Comparison of ENCODE assay signal across 21 mouse cellular contexts in genomic region chr16:43694104-43694503, GRCm38 (mm10). TPM values are rescaled to one million over a fixed set of nuclear protein-coding genes. Genes with fewer than 3 reads are reported as not detected.
"Had no signal": no experiment of that assay in that cellular context is flagged by ENCODE, and none has a peak within 500 bp of the region (broad histone marks: within the 10 kb centered on the region; RNA-seq: fewer than 3 reads in every experiment).

No protein-coding gene starts in this region.

- H3K4me3 ChIP-seq: layer of hippocampus, adult 2 months; limb, embryonic 13.5 days; midbrain, embryonic 12.5 days; neural tube, embryonic 15.5 days had no signal

- H3K4me2 ChIP-seq: limb, embryonic 13.5 days; midbrain, embryonic 12.5 days; neural tube, embryonic 15.5 days had no signal

- DNase-seq: kidney, adult 9 months; kidney, postnatal 10 days; kidney, postnatal 4 days; left cerebral cortex, postnatal 4 days; lung, adult 18-20 months; right cerebral cortex, adult 18-20 months; right cerebral cortex, postnatal 25 days; thymus, postnatal 36 days had no signal

- H3K27me3 ChIP-seq: limb, embryonic 13.5 days; midbrain, embryonic 12.5 days; neural tube, embryonic 15.5 days had no signal

- ATAC-seq: midbrain, embryonic 16.5 days had no signal

- H3K9ac ChIP-seq: limb, embryonic 13.5 days; liver, embryonic 14.5 days; midbrain, embryonic 12.5 days; neural tube, embryonic 15.5 days had no signal

- H3K4me1 ChIP-seq: limb, embryonic 13.5 days; midbrain, embryonic 12.5 days; neural tube, embryonic 15.5 days had no signal

- H3K9me3 ChIP-seq: limb, embryonic 13.5 days; midbrain, embryonic 12.5 days; neural tube, embryonic 15.5 days had no signal

- H3K36me3 ChIP-seq: limb, embryonic 13.5 days; midbrain, embryonic 12.5 days; neural tube, embryonic 15.5 days had no signal

- H3K27ac ChIP-seq: layer of hippocampus, adult 2 months; limb, embryonic 13.5 days; liver, embryonic 14.5 days; midbrain, embryonic 12.5 days; neural tube, embryonic 15.5 days had no signal

RNA-seq across cellular contexts. Expression of gene Tigit, which starts 30.2 kb away (rescaled TPM):
- total RNA-seq: layer of hippocampus, adult 2 months; layer of hippocampus, postnatal 10 days; left cerebral cortex, postnatal 10 days; left cerebral cortex, postnatal 4 days; liver, adult 2 months had no signal
- polyA plus RNA-seq: limb, embryonic 13.5 days; liver, embryonic 14.5 days; lung, embryonic 16.5 days; midbrain, embryonic 16.5 days; neural tube, embryonic 11.5 days; neural tube, embryonic 15.5 days; stomach, embryonic 16.5 days had no signal

RNA-seq across cellular contexts. Expression of gene Drd3, which starts 59.7 kb away (rescaled TPM):
- total RNA-seq: liver, adult 2 months had no signal
- polyA plus RNA-seq: limb, embryonic 13.5 days; liver, adult 2 months; liver, embryonic 14.5 days; lung, embryonic 16.5 days; midbrain, embryonic 12.5 days; midbrain, embryonic 16.5 days; neural tube, embryonic 11.5 days; neural tube, embryonic 15.5 days; stomach, embryonic 16.5 days; thymus, postnatal 0 days had no signal
